8 mouse cellular contexts compared by ENCODE assay signal in the genomic region with DNA sequence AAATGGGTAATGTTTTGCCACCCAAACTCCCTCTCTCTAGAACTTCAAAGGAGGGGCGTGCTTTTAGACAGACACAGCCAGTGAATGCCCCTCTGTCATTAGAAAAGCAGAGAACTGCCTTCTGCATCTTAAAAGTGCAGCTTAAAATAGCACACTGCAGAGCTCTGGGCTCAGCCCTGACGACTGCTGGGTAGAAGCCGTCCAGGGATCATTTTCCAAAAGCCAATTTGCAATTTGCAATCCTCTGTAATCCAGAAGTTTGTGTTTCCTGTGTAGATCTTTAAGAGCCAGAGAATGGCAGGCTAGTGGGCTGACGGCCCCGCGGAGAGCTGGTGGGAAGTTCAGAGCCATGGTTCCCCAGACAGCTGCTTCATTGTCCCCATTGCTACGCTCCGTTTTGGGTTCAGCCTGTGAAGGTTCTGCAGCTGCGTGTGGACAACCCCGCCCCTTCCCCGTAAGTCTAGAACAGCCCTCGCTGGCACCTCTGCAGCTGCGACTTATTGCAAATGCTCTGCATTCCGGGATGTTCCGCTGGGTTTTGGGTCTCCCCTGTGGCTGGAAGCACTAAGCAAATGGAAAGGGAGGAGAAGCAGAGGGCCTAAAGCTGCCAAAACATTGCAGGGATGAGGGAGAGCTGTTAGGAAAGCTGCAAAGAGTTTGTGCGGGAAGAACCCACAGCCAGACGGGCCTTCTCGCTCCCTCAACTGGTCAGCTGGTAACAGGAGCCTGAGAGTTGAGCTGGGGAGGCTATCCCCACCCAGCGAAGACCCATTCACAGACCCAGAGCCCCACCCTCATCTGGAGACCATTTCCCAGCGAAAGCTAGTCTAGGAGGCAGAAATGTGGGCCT. TPM values are rescaled to one million over a fixed set of nuclear protein-coding genes. Genes with fewer than 3 reads are reported as not detected.
A peak's percentile ranks its signal among the peaks of the same experiment; 100 is the strongest.
DNase-seq lines count a peak whose midpoint lies in the region; ATAC-seq lines count a peak whose summit lies in the region.

No protein-coding gene starts in this region.

- 0 out of 2 replicates have a peak, but pooled peaks have one; percentile 40 for ATAC-seq in megakaryocyte-erythroid progenitor cell, adult 5-6 weeks (replicated peaks; ENCODE audit: low FRiP score, low TSS enrichment, poor library complexity, severe bottlenecking)
- ATAC-seq in monocyte, adult 5-6 weeks (replicated peaks; ENCODE audit: insufficient number of reproducible peaks, low FRiP score, low TSS enrichment, poor library complexity, severe bottlenecking), result no peak

- peak; percentile 49 for DNase-seq in right cerebral cortex, adult 18-20 months
- DNase-seq in right cerebral cortex, postnatal 36 days (ENCODE audit: low spot score in 2 of 2), result no peak
- peak; percentile 31 to 32 for DNase-seq in frontal cortex, postnatal 14 days (ENCODE audit: low spot score in 2 of 2)
- DNase-seq in heart, postnatal 4 days, result peak; percentile 61
- DNase-seq in left cerebral cortex, postnatal 14 days (ENCODE audit: low spot score in 2 of 2), result peak; percentile 39 to 60
- peak; percentile 70 for DNase-seq in skeletal muscle tissue, adult 2 months (ENCODE audit: low read depth, low spot score)

- intact Hi-C loops in left cerebral cortex, postnatal 14 days (cut with DNase I), result loop anchor here (5.0 to 10.0 kb wide), 2 partner anchors 37 to 129 kb away; no protein-coding TSS in a partner anchor

RNA-seq across cellular contexts. Expression of a gene that starts 35.5 kb away (rescaled TPM):
- 100 to 1,000 TPM; 311 to 341 TPM for total RNA-seq in heart, postnatal 4 days (2021)
- 100 to 1,000 TPM; 100 to 114 TPM for total RNA-seq in left cerebral cortex, postnatal 14 days (2021)
- total RNA-seq in megakaryocyte-erythroid progenitor cell, adult 5-6 weeks (2014; fragmentation: Nextera tagmentation), result not detected in 2 replicates
- not detected in 2 replicates for total RNA-seq in megakaryocyte-erythroid progenitor cell, adult 5-6 weeks (2017)
- not detected in 3 replicates for total RNA-seq in monocyte, adult 5-6 weeks (2017)

Comparison
In these comparisons a context has a peak if more than half of its experiments do, and no peak if none do; other contexts are left out.
1. DNase-seq: peak in right cerebral cortex, adult 18-20 months (single experiment), frontal cortex, postnatal 14 days (2 of 2), heart, postnatal 4 days (single experiment), left cerebral cortex, postnatal 14 days (2 of 2) and skeletal muscle tissue, adult 2 months (single experiment); none in right cerebral cortex, postnatal 36 days (0 of 2).
2. RNA of a gene that starts 35.5 kb away (total RNA-seq): 311 to 341 TPM in heart, postnatal 4 days and 100 to 114 TPM in left cerebral cortex, postnatal 14 days; not detected in megakaryocyte-erythroid progenitor cell, adult 5-6 weeks and not detected in monocyte, adult 5-6 weeks; every median in the first group is over 100 times any median in the second.